Mouse (Mus musculus) left cerebral cortex, postnatal 10 days (tissue): ENCODE data around the gene Polr2g. TPM values are rescaled to one million over a fixed set of nuclear protein-coding genes. Genes with fewer than 3 reads are reported as not detected.
"Not testable (repeated sequence)": the region's sequence is repeated elsewhere in the genome, so short reads cannot be mapped to it uniquely, and the experiment has no call there.

ENCODE experiments used
- DNase-seq, 2 experiments: peaks; one replicate each; pipeline ENCODE4 v3.0.0; 2021 to 2022; ENCODE audit warnings: low spot score in 2 of 2, mixed read lengths in 1 of 2; ENCODE audit errors: extremely low spot score in 1 of 2
- intact Hi-C: fragments of 180-260 bp; cut with DNase I; formaldehyde crosslinking; loops from one replicate; pipeline ENCODE4 v1.15.1; 2025
- total RNA-seq, 2 experiments: library from RNA; stranded (reverse); gene quantifications; 2 replicates each; pipeline ENCODE4 v1.2.3; 2021

Polr2g gene
- 100 to 1,000 TPM; 109 to 110 TPM for total RNA-seq

DNA sequence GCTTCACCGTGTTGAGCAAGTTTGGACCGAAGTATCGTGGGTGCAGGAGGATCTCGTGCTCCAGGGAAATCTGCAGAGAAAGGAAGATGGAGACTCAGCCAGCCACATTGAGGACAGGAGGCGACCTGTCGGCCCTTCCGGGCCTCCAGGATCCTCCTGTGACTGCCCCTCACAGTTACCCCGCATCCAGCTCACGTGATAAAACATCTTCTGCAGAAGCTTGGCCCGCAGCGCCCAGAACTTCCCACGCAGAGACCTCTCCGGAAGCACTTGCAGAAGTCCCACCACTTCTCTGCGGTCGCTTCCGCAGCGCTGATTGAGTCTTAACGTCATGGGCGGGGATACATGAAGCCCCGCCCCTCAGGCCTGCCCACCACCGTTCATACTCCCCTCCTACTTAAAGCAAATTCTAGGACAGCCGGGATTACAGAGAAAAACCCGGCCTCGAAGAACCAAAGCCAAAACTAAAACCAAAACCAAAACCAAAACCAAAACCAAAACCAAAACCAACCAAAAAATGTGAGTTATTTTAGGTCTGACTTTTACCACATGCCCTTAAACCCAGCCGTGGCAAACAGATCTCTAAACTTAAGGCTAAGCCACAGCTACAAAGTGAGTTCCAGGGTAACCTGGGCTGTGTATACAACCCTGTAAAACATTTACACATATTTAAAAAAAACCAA, at the start of gene Polr2g:
Gene Polr2g (minus strand): TSS at position 314 of the 683 bp plus-strand sequence.
- intact Hi-C loops, result no loop called here
- DNase-seq, result peak; percentile 87 to 94

DNA sequence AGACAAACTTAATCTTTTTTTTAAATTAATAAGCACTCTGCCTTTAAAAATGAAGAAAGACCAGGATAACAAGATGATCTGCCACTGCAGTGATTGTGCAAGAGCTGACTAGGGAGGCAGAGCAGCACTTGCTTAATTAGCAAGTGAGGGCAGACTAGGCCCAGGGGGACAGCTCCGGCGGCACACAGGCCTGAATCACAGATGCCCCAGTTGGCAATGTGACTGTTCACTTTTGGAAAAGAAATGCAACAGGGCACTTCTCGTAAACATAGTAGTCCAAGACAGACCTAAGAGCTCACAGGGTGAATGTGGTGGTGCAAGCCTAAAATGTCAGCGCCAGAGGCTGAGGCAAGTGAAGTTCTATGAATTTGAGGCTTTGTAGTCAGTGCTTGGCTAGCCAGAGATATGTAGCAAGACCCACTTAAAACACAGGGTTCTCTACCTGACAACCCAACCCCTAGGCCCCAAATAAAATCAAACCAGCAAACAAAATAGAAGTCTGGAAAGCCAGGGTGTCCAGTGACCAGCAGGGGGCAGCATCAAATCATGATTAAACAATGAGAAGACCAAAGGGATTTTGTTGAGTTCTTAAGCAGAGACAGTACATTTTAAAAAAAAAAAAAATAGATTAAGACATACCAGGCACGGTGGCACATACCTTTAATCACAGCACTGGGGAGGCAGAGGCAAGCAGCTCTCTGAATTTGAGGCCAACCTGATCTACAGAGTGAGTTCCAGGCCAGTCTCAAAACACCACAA, 46.2 kb upstream of the Polr2g start:
- intact Hi-C loops, result loop anchor here (5.0 kb wide), 1 partner anchor 53 kb away; the partner anchor contains the start of gene Ganab
- peak; percentile 69 to 84 for DNase-seq

DNA sequence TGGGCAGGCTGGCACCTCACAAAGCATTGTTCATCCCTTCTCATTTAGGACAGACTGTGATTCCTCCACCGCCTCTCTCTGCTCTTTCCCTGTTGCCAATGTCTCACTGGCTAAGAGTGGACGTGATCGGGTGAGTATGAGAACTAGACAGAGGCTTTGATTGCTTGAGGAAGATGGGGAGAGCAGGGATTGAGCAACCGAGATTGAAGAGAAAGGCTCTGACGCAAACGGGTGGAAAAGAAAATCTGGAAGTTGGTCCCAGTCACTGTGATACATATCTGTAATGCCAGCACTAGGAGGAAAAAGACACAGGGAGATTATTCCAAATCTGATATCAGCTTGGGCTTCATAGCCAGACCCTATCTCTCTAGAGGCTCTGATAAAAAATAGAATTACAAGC, 44.6 kb upstream of the Polr2g start:
- intact Hi-C loops, result loop anchor here (5.0 kb wide), 1 partner anchor 54 kb away; the partner anchor contains the start of gene Ganab
- DNase-seq, result no peak

DNA sequence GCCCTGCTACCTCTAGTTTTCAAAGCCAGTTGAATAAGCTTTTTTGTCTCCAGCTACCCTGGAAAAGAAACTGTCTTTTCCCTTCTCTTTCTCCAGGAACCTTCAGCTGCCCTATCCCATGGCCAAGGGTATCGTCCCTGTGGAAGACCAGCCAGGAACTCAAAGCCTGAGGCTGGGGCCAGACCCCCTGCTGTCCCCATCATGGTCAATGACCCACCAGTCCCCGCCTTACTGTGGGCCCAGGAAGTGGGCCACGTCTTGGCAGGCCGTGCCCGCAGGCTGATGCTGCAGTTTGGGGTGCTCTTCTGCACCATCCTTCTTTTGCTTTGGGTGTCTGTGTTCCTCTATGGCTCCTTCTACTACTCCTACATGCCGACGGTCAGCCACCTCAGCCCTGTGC, 42.6 kb upstream of the Polr2g start:
- intact Hi-C loops, result loop anchor here (5.0 kb wide), 1 partner anchor 56 kb away; the partner anchor contains the start of gene Ganab
- DNase-seq, result no peak

DNA sequence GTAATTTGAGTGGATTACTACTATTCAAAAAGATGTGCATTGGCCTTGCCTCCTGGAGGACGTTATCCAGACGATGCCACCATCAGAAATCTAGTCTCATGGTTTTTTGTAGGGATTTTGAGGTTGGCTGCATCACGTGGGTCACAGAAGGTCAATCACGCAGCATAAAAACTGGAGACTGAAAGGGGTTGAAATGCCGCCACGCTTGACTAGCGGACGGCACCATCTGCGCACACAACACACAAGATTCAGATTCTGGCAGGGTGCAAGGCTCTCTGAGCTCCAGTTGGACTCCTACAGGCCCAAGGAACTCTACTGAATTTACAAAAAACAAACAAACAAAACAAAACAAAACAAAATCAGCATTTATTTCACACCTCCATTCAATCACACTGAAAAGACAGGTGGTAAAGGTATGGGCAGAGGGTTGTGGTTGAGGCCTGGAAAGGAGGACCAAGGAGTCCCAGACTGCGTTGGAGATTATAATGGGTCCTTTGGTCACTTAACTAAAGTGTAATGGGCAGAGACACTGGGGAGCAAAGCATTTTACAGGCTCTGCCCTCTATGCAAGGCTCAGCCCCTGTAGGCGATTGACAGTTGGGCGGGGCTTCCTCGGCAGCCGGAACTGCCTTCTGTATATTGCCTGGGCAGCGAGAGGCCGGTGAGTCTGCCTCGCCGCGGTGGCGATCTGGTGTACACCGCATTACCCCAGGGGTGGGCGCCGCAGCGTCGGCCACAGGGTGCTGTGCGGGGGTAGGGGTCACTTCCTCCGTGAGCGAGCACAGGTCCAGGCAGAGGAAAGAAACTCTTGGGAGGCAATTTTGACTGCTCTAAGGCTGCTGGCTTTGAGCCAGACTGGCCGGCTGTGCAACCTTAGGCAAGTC, 41.8 kb upstream of the Polr2g start:
- intact Hi-C loops, result loop anchor here (5.0 kb wide), 1 partner anchor 57 kb away; the partner anchor contains the start of gene Ganab
- DNase-seq, result peak; percentile 50 to 88

DNA sequence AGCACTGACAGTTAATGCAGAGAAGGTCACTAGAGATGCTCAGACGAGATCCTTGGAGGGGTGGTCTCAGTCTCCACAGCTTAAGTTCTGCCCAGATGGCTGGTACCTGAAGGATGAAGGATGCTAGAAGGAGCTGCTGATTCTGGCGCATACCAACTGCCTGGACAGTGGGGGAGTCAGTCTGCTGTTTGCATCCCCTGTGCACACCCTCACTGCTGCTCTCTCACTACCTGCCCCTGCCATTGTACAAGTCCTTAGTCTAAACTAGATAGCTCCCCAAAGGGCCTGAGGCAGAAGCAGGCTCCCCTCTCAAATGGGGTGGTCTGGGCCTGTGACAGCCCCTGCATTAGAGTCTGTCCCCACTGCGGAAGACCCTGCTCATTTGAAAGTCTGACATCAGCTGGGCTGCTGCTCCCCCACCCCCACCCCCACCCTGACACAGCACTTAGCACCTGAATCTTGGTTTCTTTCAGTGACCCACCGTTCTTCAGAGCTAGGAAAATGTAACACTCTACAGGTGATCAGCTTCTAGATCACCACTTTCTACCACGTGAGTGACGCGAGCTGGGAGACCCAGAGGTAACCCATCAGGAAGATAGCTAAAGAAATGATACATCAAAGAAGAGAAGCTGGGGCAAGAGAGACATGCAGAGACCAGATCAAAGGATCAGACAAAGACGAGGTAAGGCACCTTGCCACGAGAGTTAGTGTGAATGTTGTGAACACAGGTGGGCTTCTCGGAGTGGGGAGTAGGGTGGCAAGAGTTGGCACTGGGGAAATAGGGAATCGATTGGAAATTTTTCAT, 40.9 kb upstream of the Polr2g start, which contains the start of gene Gng3:
Gene Gng3 (minus strand): TSS at position 92 of the 805 bp plus-strand sequence.
- intact Hi-C loops, result no loop called here
- peak; percentile 74 to 82 for DNase-seq

DNA sequence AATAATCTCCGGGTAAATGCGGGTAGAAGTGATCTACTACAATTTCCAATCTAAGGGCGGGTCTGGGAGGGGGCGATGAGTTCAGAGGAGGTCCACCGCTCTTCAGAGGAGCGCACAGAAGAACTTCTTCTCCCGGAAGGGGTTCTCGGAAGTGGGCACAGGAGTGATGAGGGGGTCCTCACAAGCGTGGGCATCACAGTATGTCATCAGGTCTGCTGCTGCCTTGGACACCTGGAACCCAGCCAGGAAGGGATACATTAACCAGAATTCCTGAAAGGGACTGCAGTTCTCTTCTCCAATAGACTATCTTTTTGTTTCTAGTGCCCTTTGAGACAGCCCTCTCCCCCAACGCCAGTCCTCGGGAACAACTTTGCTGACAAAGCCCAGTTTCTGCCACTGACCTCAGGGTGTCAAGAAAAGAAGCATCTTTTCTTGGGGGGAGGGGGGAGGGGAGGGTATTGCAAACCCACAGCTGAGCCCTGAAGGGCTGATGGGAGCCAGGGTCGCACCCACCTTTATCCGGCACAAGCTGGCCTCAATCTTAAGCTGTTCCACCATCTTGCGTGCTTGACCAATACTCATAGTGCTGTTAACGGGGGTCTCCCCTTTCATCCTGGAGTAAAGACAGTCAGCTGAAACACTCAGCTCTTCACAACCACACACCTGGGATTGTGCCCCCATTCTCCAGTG, 39.8 kb upstream of the Polr2g start:
- intact Hi-C loops, result no loop called here
- peak in 1 of 2 experiments; percentile 77 for DNase-seq

DNA sequence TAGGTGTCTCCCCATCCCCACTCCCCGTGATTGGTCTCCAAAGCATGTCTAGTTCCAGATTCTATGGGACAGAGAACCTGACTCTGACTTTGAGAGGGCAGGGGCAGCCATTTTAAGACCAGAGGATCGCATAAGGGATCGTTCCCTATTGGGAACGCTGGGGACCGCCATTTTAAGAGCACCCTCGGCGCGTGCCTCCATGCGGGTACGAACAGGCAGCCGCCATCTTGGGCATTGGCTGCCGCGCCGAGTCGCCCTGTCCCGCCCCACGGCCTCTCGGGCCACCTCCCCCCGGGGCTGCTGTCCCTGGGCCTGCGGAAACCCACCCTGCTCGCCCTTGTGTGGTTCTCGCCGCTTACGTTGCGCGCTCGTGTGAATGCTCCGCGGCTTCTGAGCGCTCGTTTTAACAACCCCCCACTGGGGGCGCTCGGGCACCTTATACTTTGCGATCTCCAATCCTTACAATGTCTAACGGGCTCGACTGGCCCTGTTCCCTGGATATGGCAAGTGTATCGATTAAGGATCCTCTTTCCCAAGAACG, 38.9 kb upstream of the Polr2g start, which contains the start of gene Bscl2:
Gene Bscl2 (plus strand): TSS at position 217 of the 541 bp plus-strand sequence.
- intact Hi-C loops, result no loop called here
- peak; percentile 83 to 90 for DNase-seq

DNA sequence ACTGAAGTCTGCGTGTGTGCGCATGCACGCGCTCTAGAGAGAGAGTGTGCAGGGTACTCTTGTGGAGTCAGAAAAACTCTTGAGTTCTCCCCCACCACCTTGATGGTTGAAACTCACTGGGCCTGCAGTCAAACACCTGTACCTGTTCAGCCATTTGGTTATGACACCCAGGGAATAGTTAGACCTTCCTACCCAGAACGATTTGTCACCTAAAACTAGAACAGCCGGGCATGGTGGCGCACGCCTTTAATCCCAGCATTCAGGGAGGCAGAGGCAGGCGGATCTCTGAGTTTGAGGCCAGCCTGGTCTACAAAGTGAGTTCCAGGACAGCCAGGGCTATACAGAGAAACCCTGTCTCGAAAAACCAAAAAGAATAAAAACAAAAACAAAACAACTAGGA, 38.0 kb upstream of the Polr2g start:
- intact Hi-C loops, DNase-seq: not testable (repeated sequence)

DNA sequence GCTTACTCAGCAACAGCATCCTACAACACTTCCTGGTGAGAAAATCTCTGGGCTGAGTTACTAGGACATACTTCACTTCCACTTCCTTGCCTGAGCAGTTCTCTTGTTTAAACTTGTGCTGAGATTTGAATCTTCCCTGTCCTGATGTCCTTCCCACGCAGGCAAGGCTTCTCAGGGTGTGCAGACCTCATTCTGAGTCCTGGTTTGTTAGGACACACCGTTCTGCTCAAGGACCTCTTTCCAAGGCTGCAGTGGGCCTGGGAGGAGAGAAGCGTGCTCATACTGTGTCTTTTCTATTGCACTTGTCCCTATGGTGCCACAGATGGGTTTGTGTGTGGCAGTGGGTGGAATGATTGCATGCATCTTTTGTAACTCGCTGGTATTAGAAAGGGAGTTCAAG, 34.6 kb upstream of the Polr2g start:
- DNase-seq, result no peak
- intact Hi-C loops, result no loop called here

DNA sequence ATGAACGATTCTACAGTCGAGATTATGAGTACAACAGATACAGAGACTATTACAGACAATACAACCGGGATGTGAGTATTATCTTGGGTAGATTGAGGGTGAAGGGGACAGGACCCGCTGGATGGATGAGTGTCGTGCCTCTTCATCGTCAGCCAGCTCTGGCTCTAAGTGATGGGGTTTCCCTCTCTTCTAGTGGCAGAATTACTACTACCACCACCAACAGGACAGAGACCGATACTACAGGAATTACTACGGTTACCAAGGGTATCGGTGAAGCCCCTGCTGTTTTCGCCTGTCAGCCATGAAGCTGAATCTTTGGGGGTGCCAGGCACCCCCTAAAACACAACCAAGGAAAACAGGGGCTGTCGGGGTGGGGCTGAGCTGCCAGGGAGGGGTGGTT, 32.9 kb upstream of the Polr2g start:
- DNase-seq, result no peak
- intact Hi-C loops, result no loop called here

DNA sequence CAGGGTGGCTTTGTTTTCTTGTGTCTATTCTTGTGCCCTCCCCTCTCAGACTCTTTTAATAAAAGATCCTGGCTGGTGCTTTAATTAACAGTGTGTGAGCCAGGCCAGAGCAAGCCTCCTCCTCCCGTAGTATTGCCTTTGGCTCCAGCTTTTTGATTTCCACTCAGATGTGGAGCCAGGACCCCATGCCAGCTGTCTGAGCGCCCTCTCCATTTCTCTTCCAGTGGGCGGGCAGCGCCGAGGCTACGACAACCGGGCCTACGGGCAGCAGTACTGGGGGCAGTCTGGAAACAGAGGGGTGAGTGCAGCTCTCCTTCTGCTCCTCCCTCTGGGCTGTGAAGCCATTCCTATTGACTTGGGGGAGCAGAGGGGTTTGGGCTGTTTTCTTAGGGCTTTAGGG, 32.3 kb upstream of the Polr2g start:
- DNase-seq, result no peak

DNA sequence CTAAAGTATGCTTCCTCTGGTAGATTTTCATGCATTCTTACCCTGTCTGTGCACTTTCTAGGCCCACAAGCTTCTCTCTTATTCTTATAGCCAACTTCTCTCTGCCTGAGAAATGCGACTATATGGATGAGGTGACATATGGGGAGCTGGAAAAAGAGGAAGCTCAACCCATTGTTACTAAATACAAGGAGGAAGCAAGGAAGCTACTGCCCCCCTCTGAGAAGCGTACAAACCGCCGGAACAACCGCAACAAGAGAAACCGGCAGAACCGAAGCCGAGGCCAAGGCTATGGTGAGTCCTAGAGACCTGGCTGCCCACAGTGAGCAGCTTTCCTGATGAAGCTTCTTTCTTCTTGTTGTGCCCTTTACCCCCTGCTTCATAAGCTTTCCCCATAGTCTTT, 31.3 kb upstream of the Polr2g start, which contains the start of gene AC129217.1:
Gene AC129217.1 (plus strand): TSS at position 114 of the 400 bp plus-strand sequence.
- intact Hi-C loops, result loop anchor here (5.0 kb wide), 1 partner anchor 83 kb away; no protein-coding TSS in a partner anchor
- no peak for DNase-seq

More for the DNA sequence above, 32.3 kb upstream of the Polr2g start:
- intact Hi-C loops, result no loop called here

DNA sequence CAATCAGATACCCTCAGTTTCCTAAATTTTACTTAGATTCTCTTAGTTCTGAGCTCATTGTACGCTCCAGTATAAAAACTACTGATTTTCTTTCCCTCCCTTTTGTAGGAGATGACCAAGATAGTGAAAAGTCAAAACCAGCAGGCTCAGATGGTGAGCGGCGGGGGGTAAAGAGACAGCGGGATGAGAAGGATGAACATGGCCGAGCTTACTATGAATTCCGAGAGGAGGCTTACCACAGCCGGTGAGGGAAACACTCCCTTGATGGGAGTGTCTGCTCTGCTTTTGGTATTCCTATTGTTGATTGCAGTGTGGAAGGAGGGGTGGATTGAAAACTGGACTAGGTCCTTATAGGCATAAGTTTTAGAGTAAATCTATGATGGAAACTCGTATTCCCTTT, 24.3 kb upstream of the Polr2g start:
- intact Hi-C loops, result no loop called here
- no peak for DNase-seq

DNA sequence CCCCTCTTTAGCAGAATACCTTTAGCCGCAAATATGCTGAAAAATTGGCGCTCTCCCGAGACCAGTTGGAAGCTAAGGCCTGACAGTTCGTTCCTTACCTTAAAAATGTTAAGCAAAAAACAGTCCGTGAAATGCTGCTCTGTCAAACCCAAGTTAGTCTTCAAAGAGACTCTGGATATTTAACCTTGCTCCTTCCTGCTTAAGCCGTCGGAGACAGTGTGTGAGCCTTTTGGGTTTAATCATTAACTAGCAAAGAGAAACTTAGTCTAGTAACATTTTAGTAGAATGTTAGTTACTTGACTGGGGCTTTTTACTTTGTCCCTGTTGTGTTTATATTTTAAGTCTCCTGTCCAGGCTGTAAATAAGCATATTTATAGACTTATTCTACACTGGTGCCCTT, 22.8 kb upstream of the Polr2g start:
- intact Hi-C loops, result no loop called here
- DNase-seq, result no peak

DNA sequence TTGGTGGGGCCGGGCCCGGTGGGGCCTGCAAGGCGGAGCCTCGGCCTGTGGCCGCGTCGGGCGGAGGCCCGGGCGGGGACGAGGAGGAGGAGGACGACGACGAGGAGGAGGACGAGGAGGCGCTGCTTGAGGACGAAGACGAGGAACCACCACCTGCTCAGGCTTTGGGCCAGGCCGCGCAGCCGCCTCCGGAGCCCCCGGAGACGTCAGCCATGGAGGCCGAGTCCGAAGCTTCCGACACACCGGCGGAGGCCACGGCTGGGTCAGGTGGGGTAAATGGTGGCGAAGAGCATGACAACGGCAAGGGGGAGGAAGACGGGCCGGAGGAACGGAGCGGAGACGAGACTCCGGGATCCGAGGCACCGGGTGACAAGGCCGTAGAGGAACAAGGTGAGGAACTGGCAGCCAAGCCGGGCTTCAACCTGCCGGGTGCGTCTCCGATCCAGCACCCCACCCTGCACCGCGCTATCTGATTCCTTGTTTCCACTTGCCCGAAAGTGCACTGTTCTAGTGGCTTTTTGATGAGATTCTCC, 22.1 kb upstream of the Polr2g start:
- DNase-seq, result peak in 1 of 2 experiments; percentile 73
- intact Hi-C loops, result no loop called here
